Mouse (Mus musculus) hindbrain, embryonic 11.5 days (tissue): ENCODE data around the gene Lemd1. TPM values are rescaled to one million over a fixed set of nuclear protein-coding genes. Genes with fewer than 3 reads are reported as not detected.

Experiments used
- ATAC-seq: fragments of 200-750 bp; cut with Nextera tagmentation; 2 replicates; pipeline ENCODE4 v1.8.0; 2017; ENCODE audit warnings: mild to moderate bottlenecking, moderate TSS enrichment, moderate library complexity; ENCODE audit not compliant: low FRiP score
- DNase-seq: peaks from one replicate; pipeline ENCODE4 v3.0.0-alpha.2; 2015; ENCODE audit warnings: low spot score
- H3K27ac ChIP-seq: fragments of 300-500 bp; sonication (generic); 2 replicates; pipeline ENCODE4 v1.5.1; 2014; ENCODE audit warnings: mild to moderate bottlenecking, low read depth, low read length
- H3K27me3 ChIP-seq: fragments of 300-500 bp; sonication (generic); 2 replicates; pipeline ENCODE4 v1.6.1; 2014; ENCODE audit warnings: mild to moderate bottlenecking, low read length, moderate library complexity, mixed read lengths; ENCODE audit not compliant: control insufficient read depth, insufficient read depth
- H3K36me3 ChIP-seq: fragments of 300-500 bp; sonication (generic); 2 replicates; pipeline ENCODE4 v1.6.1; 2014; ENCODE audit warnings: mild to moderate bottlenecking, low read length, moderate library complexity, mixed read lengths; ENCODE audit not compliant: control insufficient read depth, insufficient read depth
- H3K4me1 ChIP-seq: fragments of 300-500 bp; sonication (generic); replicated peaks from 2 replicates; pipeline ENCODE4 v1.6.1; 2014; ENCODE audit warnings: low read length, mixed read lengths; ENCODE audit not compliant: control insufficient read depth, insufficient read depth
- H3K4me2 ChIP-seq: fragments of 300-500 bp; sonication (generic); replicated peaks from 2 replicates; pipeline ENCODE4 v1.6.1; 2014; ENCODE audit warnings: mild to moderate bottlenecking, low read depth, low read length
- H3K4me3 ChIP-seq: fragments of 300-500 bp; sonication (generic); 2 replicates; pipeline ENCODE4 v1.5.1; 2014; ENCODE audit warnings: low read depth, low read length
- H3K9ac ChIP-seq: fragments of 300-500 bp; sonication (generic); 2 replicates; pipeline ENCODE4 v1.6.1; 2014; ENCODE audit warnings: low read depth, low read length
- H3K9me3 ChIP-seq: fragments of 300-500 bp; sonication (generic); 2 replicates; pipeline ENCODE4 v1.6.1; 2016; ENCODE audit warnings: low read length; ENCODE audit not compliant: control insufficient read depth
- WGBS: fragments of 180-500 bp; shearing (Covaris S2); extraction: QIAGEN DNeasy Blood & Tissue Kit; methylation state at CpG from one replicate; pipeline ENCODE4 v1.1.7; 2014; 5-methylcytosine and 5-hydroxymethylcytosine counted together
- microRNA counts: library from miRNA; unstranded; fragments of <30 nt; microRNA quantifications from one replicate; lab custom pipeline; 2015
- polyA plus RNA-seq: library from polyadenylated mRNA; unstranded; fragments of >200 nt; fragmentation: Nextera tagmentation; extraction: Ambion mirVana; gene quantifications from 2 replicates; pipeline ENCODE4 v1.2.1, GENCODE M21; 2014

Gene Lemd1
- polyA plus RNA-seq, 1 experiment from 2014 or later = 11.3 TPM

- DNase-seq (no peak), ATAC-seq (no peak)
- 93% methylated on average over 7 of the region's 7 CpGs for WGBS
- H3K9me3 ChIP-seq = no peaks in the 10 kb centered on the region
- H3K4me3 ChIP-seq = no peak overlapping the region
- no peak overlapping the region for H3K9ac ChIP-seq
- no peaks in the 10 kb centered on the region for H3K36me3 ChIP-seq
- no peaks in the 10 kb centered on the region; the same call in 1 of the 2 replicates for H3K4me1 ChIP-seq
- no peak overlapping the region for H3K4me2 ChIP-seq
- H3K27me3 ChIP-seq = no peaks in the 10 kb centered on the region
- no peak overlapping the region for H3K27ac ChIP-seq
These were observed 117.4 kb downstream of the Lemd1 start for GRCm38 (mm10) chr1:132308674-132309073.

MicroRNA genes within 50 kb of the gene (microRNA counts, 519-probe panel; counts per million panel counts)
- 4,339 counts per million, percentile 46 among the panel's probes with 10 or more counts for microRNA mmu-miR-135b (lab: Ali Mortazavi, UCI)

Other genes with a start within 250 kb of the Lemd1 start
- gene Slc45a3, start 228.5 kb upstream of the Lemd1 start, polyA plus RNA-seq = 7.5 and 8.4 TPM in 2 replicates
- 21.1 and 22.6 TPM in 2 replicates for gene Elk4, start 183.8 kb upstream of the Lemd1 start, polyA plus RNA-seq
- gene Mfsd4a, start 123.4 kb upstream of the Lemd1 start, polyA plus RNA-seq = 9.2 and 11.0 TPM in 2 replicates
- 0.82 and 1.1 TPM in 2 replicates for gene Cdk18, start 51.7 kb upstream of the Lemd1 start, polyA plus RNA-seq
- 2.9 and 4.8 TPM in 2 replicates for gene AC124108.1, start within 50 bp of the Lemd1 start, polyA plus RNA-seq
- not detected in 2 replicates for gene Gm10188, start 38.3 kb downstream of the Lemd1 start, polyA plus RNA-seq
- 2.9 and 3.0 TPM in 2 replicates for gene Klhdc8a, start 107.2 kb downstream of the Lemd1 start, polyA plus RNA-seq
- 33.1 and 39.3 TPM in 2 replicates for gene Nuak2, start 124.7 kb downstream of the Lemd1 start, polyA plus RNA-seq
- 12.0 and 14.1 TPM in 2 replicates for gene Tmcc2, start 199.8 kb downstream of the Lemd1 start, polyA plus RNA-seq
- gene Dstyk, start 226.1 kb downstream of the Lemd1 start, polyA plus RNA-seq = 11.5 and 12.3 TPM in 2 replicates